2 mouse cellular contexts compared by ENCODE assay signal in genomic region chr13:34118816-34119215, GRCm38 (mm10).
TF ChIP-seq lines count a peak whose summit lies in the region.

No protein-coding gene starts in this region.

TF ChIP-seq in MEL, 35 proteins besides CTCF, POLR2A, EP300 and RAD21:
- TF ChIP-seq ZNF384 (IDR thresholded peaks at IDR 0.05; ENCODE audit: low read depth, low read length) (peak; percentile 91), CHD1 (IDR thresholded peaks at IDR 0.05; ENCODE audit: low read depth, low read length) (no peak), RCOR1 (IDR thresholded peaks at IDR 0.05; ENCODE audit: low read depth, low read length) (peak; percentile 95), MYB (IDR thresholded peaks at IDR 0.05; ENCODE audit: low read depth, low read length) (peak; percentile 97), MAX (IDR thresholded peaks at IDR 0.05; ENCODE audit: low read length) (no peak), TCF12 (IDR thresholded peaks at IDR 0.05; ENCODE audit: low read depth, low read length) (peak; percentile 99), NRF1 (IDR thresholded peaks at IDR 0.05; ENCODE audit: insufficient read depth, low read depth, low read length, poor library complexity, severe bottlenecking) (no peak), USF1 (IDR thresholded peaks at IDR 0.05; ENCODE audit: low read depth, low read length) (peak; percentile 94), UBTF (IDR thresholded peaks at IDR 0.05; ENCODE audit: borderline replicate concordance, insufficient read depth, low read depth, low read length) (no peak), TBP (IDR thresholded peaks at IDR 0.05; ENCODE audit: low read depth, low read length) (0 out of 2 replicates have a peak, but pooled peaks have one; percentile 40), ELF1 (IDR thresholded peaks at IDR 0.05; ENCODE audit: low read depth, low read length) (no peak; the same call in 1 of the 2 replicates), TAL1 (IDR thresholded peaks at IDR 0.05; ENCODE audit: low read length) (peak; percentile 86), GATA1 (IDR thresholded peaks at IDR 0.05; ENCODE audit: low read depth, low read length) (peak; percentile 98), MYC (IDR thresholded peaks at IDR 0.05; ENCODE audit: low read depth, low read length) (peak; percentile 53; the same call in 1 of the 2 replicates), MAZ (IDR thresholded peaks at IDR 0.05; ENCODE audit: low read depth, low read length) (peak; percentile 25; the same call in 1 of the 2 replicates), ZC3H11A (IDR thresholded peaks at IDR 0.05; ENCODE audit: low read depth, low read length) (no peak), MXI1 (IDR thresholded peaks at IDR 0.05; ENCODE audit: low read depth, low read length) (no peak; the same call in 1 of the 2 replicates), GABPA (IDR thresholded peaks at IDR 0.05; ENCODE audit: low read depth, low read length) (no peak), CHD2 (IDR thresholded peaks at IDR 0.05; ENCODE audit: low read length) (no peak), E2F4 (IDR thresholded peaks at IDR 0.05; ENCODE audit: borderline replicate concordance, low read depth, low read length) (no peak), MAFK (IDR thresholded peaks at IDR 0.05; ENCODE audit: borderline replicate concordance, low read depth, low read length) (peak; percentile 37; the same call in 1 of the 2 replicates), ZKSCAN1 (IDR thresholded peaks at IDR 0.05; ENCODE audit: low read depth, low read length) (no peak), SIN3A (IDR thresholded peaks at IDR 0.05; ENCODE audit: low read length) (peak; percentile 62), BHLHE40 (IDR thresholded peaks at IDR 0.05; ENCODE audit: borderline replicate concordance, low read depth, low read length) (peak; percentile 87), USF2 (IDR thresholded peaks at IDR 0.05; ENCODE audit: borderline replicate concordance in 1 of 2, insufficient read depth in 1 of 2, low read depth in 1 of 2, low read length in 2 of 2) (peak in 1 of 2 experiments; percentile 73; a peak in 2 of 4 replicates), KAT2A (conservative IDR thresholded peaks at IDR 0.05; ENCODE audit: low read depth, low read length) (no peak), SMC3 (IDR thresholded peaks at IDR 0.05; ENCODE audit: low read depth, low read length) (no peak), ETS1 (IDR thresholded peaks at IDR 0.05; ENCODE audit: low read depth, low read length) (peak; percentile 96), NELFE (IDR thresholded peaks at IDR 0.05; ENCODE audit: low read depth, low read length) (no peak), POLR2AphosphoS2 (IDR thresholded peaks at IDR 0.05; ENCODE audit: low read length) (no peak), ZMIZ1 (IDR thresholded peaks at IDR 0.05; ENCODE audit: low read depth, low read length) (no peak), MEF2A (IDR thresholded peaks at IDR 0.05; ENCODE audit: extremely low read depth, insufficient replicate concordance, low read depth, low read length, poor library complexity, severe bottlenecking) (no peak), JUND (IDR thresholded peaks at IDR 0.05; ENCODE audit: low read depth, low read length) (no peak), HCFC1 (IDR thresholded peaks at IDR 0.05; ENCODE audit: low read depth, low read length) (no peak; the same call in 1 of the 2 replicates), POLR2AphosphoS5 (IDR thresholded peaks at IDR 0.05; ENCODE audit: borderline replicate concordance, low read depth, low read length) (no peak)

TF ChIP-seq in myocyte, 11 proteins besides CTCF, POLR2A, EP300 and RAD21 (continued from another document):
- TF ChIP-seq TCF3 (IDR thresholded peaks at IDR 0.05; ENCODE audit: insufficient read length, low read depth) = no peak
- TF ChIP-seq MAX (IDR thresholded peaks at IDR 0.05; ENCODE audit: low read depth) = no peak
- no peak for TF ChIP-seq MYOD1 (IDR thresholded peaks at IDR 0.05; ENCODE audit: control insufficient read depth in 1 of 3, insufficient read length in 2 of 3, low read depth in 2 of 3)
- TF ChIP-seq E2F4 (IDR thresholded peaks at IDR 0.05; ENCODE audit: insufficient read depth) = no peak
- no peak for TF ChIP-seq TCF12 (IDR thresholded peaks at IDR 0.05; ENCODE audit: insufficient read depth, poor library complexity, severe bottlenecking)
- peak; percentile 26 for TF ChIP-seq USF1 (IDR thresholded peaks at IDR 0.05; ENCODE audit: low read depth)
- peak in 1 of 3 experiments; percentile 4 for TF ChIP-seq MYOG (IDR thresholded peaks at IDR 0.05; ENCODE audit: control insufficient read depth in 1 of 3, insufficient read depth in 1 of 3, insufficient read length in 2 of 3, low read depth in 2 of 3)
